Mouse (Mus musculus) gastrocnemius, adult 18-20 months (tissue): ENCODE results near the gene Fgf15. TPM values are rescaled to one million over a fixed set of nuclear protein-coding genes. Genes with fewer than 3 reads are reported as not detected.
"Not testable (repeated sequence)": the region's sequence is repeated elsewhere in the genome, so short reads cannot be mapped to it uniquely, and the experiment has no call there.

ENCODE experiments used
- DNase-seq: peaks from one replicate; pipeline ENCODE4 v3.0.0; 2021; ENCODE audit warnings: low spot score
- total RNA-seq, 2 experiments: library from RNA; stranded (reverse); gene quantifications; 2 replicates each; pipeline ENCODE4 v1.2.3; 2021

Gene Fgf15
- total RNA-seq, 2 experiments from 2014 or later: not detected

GRCm38 (mm10) chr7:144888564-144889299 lies 7.6 kb upstream of the Fgf15 start:
- no peak for DNase-seq

GRCm38 (mm10) chr7:144890661-144891060 lies 5.7 kb upstream of the Fgf15 start:
- DNase-seq: not testable (repeated sequence)

- DNase-seq: no peak
Measured at GRCm38 (mm10) chr7:144891863-144892262, 4.5 kb upstream of the Fgf15 start.

- DNase-seq: no peak
Measured at GRCm38 (mm10) chr7:144892322-144892721, 4.0 kb upstream of the Fgf15 start.

- no peak for DNase-seq
Measured at GRCm38 (mm10) chr7:144894191-144894590, 2.1 kb upstream of the Fgf15 start.

GRCm38 (mm10) chr7:144894706-144895105 lies 1.6 kb upstream of the Fgf15 start:
- DNase-seq: no peak

- peak; percentile 59 for DNase-seq
Measured at GRCm38 (mm10) chr7:144895305-144896111, 823 bp upstream of the Fgf15 start.

- DNase-seq: no peak
Measured at GRCm38 (mm10) chr7:144898506-144898905, 2.2 kb downstream of the Fgf15 start.

DNA sequence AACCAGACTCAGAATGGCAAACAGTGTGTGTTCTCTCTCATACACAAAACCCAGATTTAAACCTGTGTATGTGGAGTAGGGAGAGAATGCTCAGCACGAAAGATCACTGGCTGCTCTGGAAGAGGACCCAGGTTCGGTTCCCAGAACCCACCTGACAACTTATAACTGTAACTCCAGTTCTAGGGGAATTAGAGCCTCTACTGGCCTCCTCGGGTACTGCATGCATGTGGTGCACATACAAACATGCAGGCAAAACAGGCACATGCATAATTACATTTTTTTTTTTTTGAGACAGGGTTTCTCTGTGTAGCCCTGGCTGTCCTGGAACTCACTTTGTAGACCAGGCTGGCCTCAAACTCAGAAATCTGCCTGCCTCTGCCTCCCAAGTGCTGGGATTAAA lies 9.2 kb downstream of the Fgf15 start:
- not testable (repeated sequence) for DNase-seq

DNA sequence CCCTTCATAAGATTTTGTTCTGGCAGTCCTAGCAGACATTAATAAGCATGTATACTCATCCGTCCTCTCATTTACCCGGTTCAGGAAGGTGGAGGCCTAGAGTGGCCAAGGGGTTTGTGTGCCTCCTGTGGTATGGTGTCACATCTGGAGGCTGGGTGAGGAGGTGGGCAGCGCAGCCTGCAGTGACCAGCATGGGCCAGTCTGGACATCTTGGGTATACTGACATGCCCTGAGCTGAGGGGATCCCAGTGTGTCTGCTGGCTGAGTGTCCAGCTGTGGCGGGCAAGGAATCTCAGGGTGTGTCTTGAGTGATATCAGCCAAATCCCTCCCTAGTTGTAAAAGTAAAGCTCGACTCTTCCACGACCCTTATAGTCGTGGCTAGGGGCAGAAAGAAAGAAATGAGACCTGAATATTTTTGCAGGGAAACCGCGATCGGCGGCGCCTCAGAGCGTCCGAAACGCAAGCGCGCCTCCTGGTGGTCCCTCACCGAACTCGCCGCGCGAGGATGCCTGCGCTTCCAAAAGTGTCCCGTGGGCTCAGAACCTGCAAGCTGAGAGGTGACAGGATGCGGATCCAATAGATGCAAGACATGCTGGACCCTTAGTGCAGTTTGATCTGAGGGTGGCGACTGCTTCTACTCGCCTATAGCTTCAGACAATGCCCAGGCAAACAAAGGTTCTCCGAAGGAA lies 10.5 kb downstream of the Fgf15 start:
- DNase-seq: peak; percentile 20

DNA sequence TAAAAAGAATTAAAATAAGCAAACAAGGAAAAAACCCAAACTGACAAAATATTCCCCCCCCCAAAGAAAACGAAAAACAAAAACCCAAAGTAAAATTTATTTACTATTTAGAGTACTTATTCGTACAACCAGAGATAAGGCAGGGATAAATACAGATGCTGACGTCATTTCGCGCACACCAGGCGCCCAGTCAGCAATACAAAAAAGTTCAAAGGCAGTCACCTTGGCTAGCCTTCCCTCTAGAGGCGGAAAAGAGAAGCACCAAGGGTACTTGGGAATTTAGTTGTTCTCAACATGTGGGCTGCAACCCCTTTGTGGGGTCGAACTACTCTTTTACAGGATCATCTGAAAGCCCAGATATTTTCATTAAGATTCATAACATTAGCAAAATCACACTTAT lies 11.5 kb downstream of the Fgf15 start:
- no peak for DNase-seq

GRCm38 (mm10) chr7:144908705-144909104 lies 12.4 kb downstream of the Fgf15 start:
- no peak for DNase-seq

DNA sequence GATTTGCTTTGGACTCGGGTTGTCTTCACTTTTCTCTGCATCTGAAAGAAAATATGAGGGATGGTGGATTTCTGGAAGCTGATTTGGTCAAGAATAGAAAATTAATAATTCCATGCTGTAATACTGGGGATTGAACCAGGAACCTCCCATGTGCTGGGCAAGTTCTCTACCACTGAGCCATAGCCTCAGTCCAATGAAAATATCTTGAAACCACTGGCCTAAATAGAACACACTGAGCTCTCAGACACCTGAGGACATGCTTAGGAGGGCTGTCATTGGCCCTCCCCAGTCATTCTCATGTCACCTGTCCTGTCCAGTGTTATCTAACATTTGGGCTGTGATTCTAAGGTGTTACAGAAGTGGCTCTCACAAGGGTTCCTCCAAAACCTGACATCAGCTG lies 14.8 kb downstream of the Fgf15 start:
- DNase-seq: no peak

GRCm38 (mm10) chr7:144912897-144913296 lies 16.6 kb downstream of the Fgf15 start:
- no peak for DNase-seq

GRCm38 (mm10) chr7:144914296-144914947 lies 18.1 kb downstream of the Fgf15 start:
- no peak for DNase-seq

- peak; percentile 92 for DNase-seq
Measured at GRCm38 (mm10) chr7:144914948-144915750, 18.8 kb downstream of the Fgf15 start, which contains the start of gene LTO1. TSS of gene LTO1 (plus strand) at chr7:144915100.

DNA sequence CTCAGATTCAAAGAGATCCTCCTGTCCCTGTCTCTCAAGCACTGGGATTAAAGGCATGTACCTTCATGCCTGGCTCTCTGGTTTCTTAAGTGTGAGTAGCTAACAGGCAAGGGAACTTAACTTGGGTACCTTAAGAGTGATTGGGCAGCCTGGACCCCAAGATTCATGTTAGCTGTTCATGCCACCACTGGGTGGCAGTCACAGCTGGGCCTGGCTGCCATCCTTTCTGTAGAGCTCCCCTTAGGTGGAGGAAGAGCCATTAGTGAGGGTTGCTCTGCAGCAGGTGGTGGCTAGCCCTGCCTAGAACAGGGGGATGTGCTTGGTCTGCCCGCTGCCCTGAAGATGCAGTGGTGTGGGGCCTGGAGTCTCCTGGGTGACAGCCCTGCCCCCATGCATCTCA lies 22.5 kb downstream of the Fgf15 start:
- no peak for DNase-seq

DNA sequence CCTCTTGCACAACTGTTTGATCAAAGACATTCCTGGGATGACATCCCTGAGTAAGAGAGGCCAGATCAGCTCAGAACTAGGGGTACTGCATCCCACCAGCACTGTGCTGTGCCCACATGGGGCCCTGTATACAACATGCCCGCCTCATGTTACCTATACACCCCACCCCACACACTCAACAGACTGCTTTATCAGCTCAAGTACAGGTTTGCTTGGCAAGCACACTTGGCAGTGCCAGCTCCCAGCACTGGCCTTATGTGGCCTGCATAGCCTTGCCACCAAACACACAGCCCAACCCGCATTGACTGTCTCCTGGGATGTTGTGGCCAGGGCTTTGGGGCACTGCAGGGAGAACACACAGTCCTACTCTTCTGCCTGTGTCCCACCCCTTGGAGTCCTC lies 31.3 kb downstream of the Fgf15 start:
- DNase-seq: no peak

- DNase-seq: no peak
Measured at GRCm38 (mm10) chr7:144928009-144928888, 31.9 kb downstream of the Fgf15 start.

DNA sequence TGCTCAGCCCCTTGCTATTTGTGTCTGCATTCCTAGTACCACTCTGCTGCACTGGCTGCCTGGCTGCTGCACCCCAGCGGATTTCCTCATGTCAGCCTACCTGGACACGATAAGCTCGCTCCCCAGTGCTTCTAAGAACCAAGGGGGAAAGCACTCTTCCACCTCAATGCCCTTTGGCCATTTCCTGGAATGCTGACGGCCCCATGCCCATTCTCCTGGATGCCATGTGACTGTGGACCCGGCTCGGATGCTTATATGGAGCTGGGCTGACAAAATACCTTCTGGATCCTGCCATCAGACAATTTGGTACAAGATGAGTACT lies 32.5 kb downstream of the Fgf15 start:
- no peak for DNase-seq
